Mouse (Mus musculus): ENCODE measurements around the gene Rtkn2.
"Not testable (repeated sequence)": the region's sequence is repeated elsewhere in the genome, so short reads cannot be mapped to it uniquely, and the experiment has no call there.

The Rtkn2 gene

GRCm38 (mm10) chr10:68081712-68082111 is 102.3 kb downstream of the Rtkn2 start:
- DNase-seq: no peak

GRCm38 (mm10) chr10:68085574-68085973 is 106.2 kb downstream of the Rtkn2 start:
- DNase-seq: no peak

GRCm38 (mm10) chr10:68086973-68087372 is 107.6 kb downstream of the Rtkn2 start:
- no peak for DNase-seq

GRCm38 (mm10) chr10:68087722-68088121 is 108.4 kb downstream of the Rtkn2 start:
- DNase-seq: no peak

- no peak for DNase-seq
Measured at GRCm38 (mm10) chr10:68089435-68090196, 110.2 kb downstream of the Rtkn2 start.

GRCm38 (mm10) chr10:68090197-68090535 is 110.8 kb downstream of the Rtkn2 start:
- no peak for DNase-seq

GRCm38 (mm10) chr10:68090544-68090943 is 111.2 kb downstream of the Rtkn2 start:
- DNase-seq: no peak

- DNase-seq: no peak
Measured at GRCm38 (mm10) chr10:68091011-68091410, 111.6 kb downstream of the Rtkn2 start.

- DNase-seq: no peak
Measured at GRCm38 (mm10) chr10:68091840-68092239, 112.5 kb downstream of the Rtkn2 start.

- no peak for DNase-seq
Measured at GRCm38 (mm10) chr10:68093496-68093895, 114.1 kb downstream of the Rtkn2 start.

GRCm38 (mm10) chr10:68095136-68095535 is 115.8 kb downstream of the Rtkn2 start:
- DNase-seq: no peak

- no peak for DNase-seq
Measured at GRCm38 (mm10) chr10:68096395-68096794, 117.0 kb downstream of the Rtkn2 start.

- no peak for DNase-seq
Measured at GRCm38 (mm10) chr10:68097821-68098675, 118.7 kb downstream of the Rtkn2 start.

GRCm38 (mm10) chr10:68099801-68100200 is 120.4 kb downstream of the Rtkn2 start:
- DNase-seq: not testable (repeated sequence)

- no peak for DNase-seq
Measured at GRCm38 (mm10) chr10:68100506-68100905, 121.1 kb downstream of the Rtkn2 start.

GRCm38 (mm10) chr10:68101251-68101650 is 121.9 kb downstream of the Rtkn2 start:
- no peak for DNase-seq

GRCm38 (mm10) chr10:68102566-68102965 is 123.2 kb downstream of the Rtkn2 start:
- DNase-seq: no peak

GRCm38 (mm10) chr10:68103078-68103855 is 123.9 kb downstream of the Rtkn2 start:
- no peak for DNase-seq

GRCm38 (mm10) chr10:68103988-68104387 is 124.6 kb downstream of the Rtkn2 start:
- DNase-seq: no peak

GRCm38 (mm10) chr10:68104481-68104880 is 125.1 kb downstream of the Rtkn2 start:
- DNase-seq: no peak

- DNase-seq: no peak
Measured at GRCm38 (mm10) chr10:68104881-68105781, 125.8 kb downstream of the Rtkn2 start.

GRCm38 (mm10) chr10:68106351-68106950 is 127.1 kb downstream of the Rtkn2 start:
- no peak for DNase-seq
